Mouse (Mus musculus): ENCODE measurements around the gene Cr1l.

Gene Cr1l

GRCm38 (mm10) chr1:195130953-195131674 is at the start of gene Cr1l:
Cr1l (minus strand) TSS chr1:195131586.
- peak; percentile 88 for DNase-seq (ENCODE audit: low spot score)

- peak; percentile 11 for DNase-seq (ENCODE audit: low spot score)
Measured at GRCm38 (mm10) chr1:195175980-195176931, 44.9 kb upstream of the Cr1l start, which contains the start of gene Cr2. Cr2 (minus strand) TSS chr1:195176716.

- no peak for DNase-seq (ENCODE audit: low spot score)
Measured at GRCm38 (mm10) chr1:195164996-195165755, 33.8 kb upstream of the Cr1l start.

GRCm38 (mm10) chr1:195132070-195132469 is 684 bp upstream of the Cr1l start:
- DNase-seq (ENCODE audit: low spot score), result no peak

- DNase-seq (ENCODE audit: low spot score), result peak; percentile 7
Measured at GRCm38 (mm10) chr1:195131675-195132015, 259 bp upstream of the Cr1l start.

GRCm38 (mm10) chr1:195130479-195130878 is 907 bp downstream of the Cr1l start:
- no peak for DNase-seq (ENCODE audit: low spot score)

- no peak for DNase-seq (ENCODE audit: low spot score)
Measured at GRCm38 (mm10) chr1:195129867-195130266, 1.5 kb downstream of the Cr1l start.

- no peak for DNase-seq (ENCODE audit: low spot score)
Measured at GRCm38 (mm10) chr1:195114414-195114813, 17.0 kb downstream of the Cr1l start.

GRCm38 (mm10) chr1:195113621-195114020 is 17.8 kb downstream of the Cr1l start:
- DNase-seq (ENCODE audit: low spot score), result no peak

GRCm38 (mm10) chr1:195100693-195101092 is 30.7 kb downstream of the Cr1l start:
- DNase-seq (ENCODE audit: low spot score), result no peak

GRCm38 (mm10) chr1:195098004-195098403 is 33.4 kb downstream of the Cr1l start:
- DNase-seq (ENCODE audit: low spot score), result no peak

GRCm38 (mm10) chr1:195092220-195092720 is 39.1 kb downstream of the Cr1l start, which contains the start of gene Cd46:
Cd46 (minus strand) TSS chr1:195092249.
- DNase-seq (ENCODE audit: low spot score), result no peak

- DNase-seq (ENCODE audit: low spot score), result no peak
Measured at GRCm38 (mm10) chr1:195091699-195092219, 39.6 kb downstream of the Cr1l start.

GRCm38 (mm10) chr1:195082142-195082541 is 49.2 kb downstream of the Cr1l start:
- no peak for DNase-seq (ENCODE audit: low spot score)
